Mouse (Mus musculus): ENCODE data around the gene Fam172a.

- no peak for TF ChIP-seq CTCF (IDR thresholded peaks at IDR 0.05; ENCODE audit: borderline replicate concordance, insufficient read depth, low read length)
- no peak for TF ChIP-seq POLR2A (IDR thresholded peaks at IDR 0.05; ENCODE audit: low read depth, low read length)
Measured at GRCm38 (mm10) chr13:78043203-78043602, 341.4 kb downstream of the Fam172a start.
